8 mouse cellular contexts compared by ENCODE assay signal in the genomic region with DNA sequence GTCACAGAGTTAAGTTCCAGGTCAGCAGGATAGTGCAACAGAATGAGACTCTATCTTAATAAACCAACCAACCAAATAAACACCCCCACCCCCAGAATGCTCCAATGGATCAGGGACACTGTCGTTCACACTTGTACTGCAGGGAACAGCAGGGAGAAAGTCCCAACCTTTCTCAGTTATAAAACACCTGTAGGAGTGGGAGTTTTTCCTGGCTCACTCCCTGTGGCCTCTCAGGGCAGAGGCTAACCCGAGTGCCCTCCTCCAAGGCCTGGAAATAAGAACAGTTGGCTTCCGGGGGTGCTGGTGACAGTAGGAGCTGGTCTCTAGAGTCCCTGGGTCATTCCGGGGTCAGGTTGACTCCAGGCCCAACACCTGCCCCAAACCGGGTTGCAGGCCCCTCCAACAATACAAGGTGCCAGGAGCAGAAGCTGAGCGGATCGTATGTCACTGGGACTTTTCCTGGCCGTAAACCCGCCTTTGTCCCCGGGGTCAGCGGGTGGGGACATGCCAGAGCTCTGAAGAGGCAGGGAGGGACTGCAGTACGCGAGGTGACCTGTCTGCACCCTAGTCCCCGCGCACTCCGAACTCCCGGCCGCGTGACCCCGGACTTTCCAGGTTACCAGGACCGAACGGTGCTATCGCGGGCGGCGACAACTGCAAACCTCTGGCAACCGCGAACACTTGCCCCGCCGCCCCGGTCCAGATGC. TPM values are rescaled to one million over a fixed set of nuclear protein-coding genes. Genes with fewer than 3 reads are reported as not detected.
DNase-seq lines count a peak whose midpoint lies in the region; ATAC-seq and TF ChIP-seq lines count a peak whose summit lies in the region.

No protein-coding gene starts in this region.

- TF ChIP-seq CTCF in heart, postnatal 0 days (IDR thresholded peaks at IDR 0.05; ENCODE audit: low read depth): no peak
- no peak for TF ChIP-seq CTCF in liver, embryonic 14.5 days (IDR thresholded peaks at IDR 0.05; ENCODE audit: low read depth)

- H3K36me3 ChIP-seq in heart, embryonic 12.5 days: peaks cover 31% of the 10 kb centered on the region
- peaks cover 9% of the 10 kb centered on the region; the same call in 1 of the 2 replicates for H3K36me3 ChIP-seq in ES-E14 (ENCODE audit: control insufficient read depth, insufficient read depth, low read length, poor library complexity, severe bottlenecking)
- H3K36me3 ChIP-seq in heart, postnatal 0 days (replicated peaks; ENCODE audit: control insufficient read depth, insufficient read depth, low read length): peaks cover 34% of the 10 kb centered on the region
- H3K36me3 ChIP-seq in liver, embryonic 14.5 days (replicated peaks; ENCODE audit: control insufficient read depth, insufficient read depth, low read depth): no peaks in the 10 kb centered on the region; the same call in 1 of the 2 replicates
- peaks cover 27% of the 10 kb centered on the region for H3K36me3 ChIP-seq in stomach, embryonic 14.5 days (ENCODE audit: control insufficient read depth, insufficient read depth, low read length)

- WGBS in heart, embryonic 12.5 days: under 1% methylated on average over 31 of the region's 31 CpGs
- WGBS in heart, postnatal 0 days: under 1% methylated on average over 31 of the region's 31 CpGs
- 2% methylated on average over 31 of the region's 31 CpGs for WGBS in liver, embryonic 14.5 days (ENCODE audit: insufficient replicate concordance)
- WGBS in stomach, embryonic 14.5 days: under 1% methylated on average over 31 of the region's 31 CpGs

- H3K27ac ChIP-seq in heart, embryonic 12.5 days (ENCODE audit: poor library complexity, severe bottlenecking): peak overlapping the region; percentile 86
- no peak overlapping the region for H3K27ac ChIP-seq in ES-E14 (ENCODE audit: insufficient read depth, low read depth, low read length, poor library complexity, severe bottlenecking)
- peak overlapping the region; percentile 88 for H3K27ac ChIP-seq in heart, postnatal 0 days (ENCODE audit: low read depth)
- H3K27ac ChIP-seq in liver, embryonic 14.5 days: peak overlapping the region; percentile 74
- H3K27ac ChIP-seq in stomach, embryonic 14.5 days (ENCODE audit: low read length): peak overlapping the region; percentile 67

- H3K4me3 ChIP-seq in heart, embryonic 12.5 days: peak overlapping the region; percentile 77
- H3K4me3 ChIP-seq in ES-E14 (ENCODE audit: insufficient read depth in 1 of 2, low read depth in 1 of 2, low read length in 2 of 2, poor library complexity in 1 of 2, severe bottlenecking in 1 of 2): peak overlapping the region; percentile 87 to 93
- peak overlapping the region; percentile 74 for H3K4me3 ChIP-seq in heart, postnatal 0 days (ENCODE audit: low read depth, low read length)
- peak overlapping the region; percentile 82 to 84 for H3K4me3 ChIP-seq in liver, embryonic 14.5 days (ENCODE audit: insufficient read depth in 1 of 2, low read depth in 2 of 2, low read length in 2 of 2)
- H3K4me3 ChIP-seq in stomach, embryonic 14.5 days (ENCODE audit: low read depth, low read length): peak overlapping the region; percentile 78

- no peak for TF ChIP-seq EP300 in heart, postnatal 0 days (IDR thresholded peaks at IDR 0.05; ENCODE audit: low read depth)
- no peak for TF ChIP-seq EP300 in liver, embryonic 14.5 days (IDR thresholded peaks at IDR 0.05; ENCODE audit: low read depth)

- no peak for DNase-seq in heart, adult 8-10 months (ENCODE audit: low spot score)
- DNase-seq in ES-E14 (ENCODE audit: low read depth, low spot score): no peak
- DNase-seq in heart, postnatal 0 days (ENCODE audit: low spot score): peak; percentile 45
- no peak for DNase-seq in liver, embryonic 14.5 days (ENCODE audit: low read depth in 3 of 3, low spot score in 3 of 3)
- no peak for DNase-seq in layer of hippocampus, adult 9-10 months (ENCODE audit: low spot score)
- no peak for DNase-seq in testis, postnatal 14 days (ENCODE audit: low spot score)

- peak overlapping the region; percentile 84 for H3K4me2 ChIP-seq in heart, embryonic 12.5 days
- H3K4me2 ChIP-seq in heart, postnatal 0 days (ENCODE audit: low read depth, low read length): peak overlapping the region; percentile 73
- H3K4me2 ChIP-seq in liver, embryonic 14.5 days (ENCODE audit: low read depth): peak overlapping the region; percentile 97
- H3K4me2 ChIP-seq in stomach, embryonic 14.5 days (replicated peaks; ENCODE audit: low read depth, low read length): peak overlapping the region; percentile 92

- in situ Hi-C loops in ES-E14 (cut with MboI; ENCODE audit: low sequenced_read_pairs in 2 of 2, unreplicated experiment in 2 of 2): no loop called here

- peaks cover 24% of the 10 kb centered on the region for H3K4me1 ChIP-seq in heart, embryonic 12.5 days (replicated peaks)
- H3K4me1 ChIP-seq in ES-E14 (ENCODE audit: control insufficient read depth in 2 of 2, insufficient read depth in 2 of 2, low read length in 2 of 2, poor library complexity in 1 of 2): peaks cover 5 to 12% of the 10 kb centered on the region in 2 experiments; a peak in 3 of 4 replicates
- H3K4me1 ChIP-seq in heart, postnatal 0 days (ENCODE audit: control insufficient read depth, insufficient read depth): peaks cover 17% of the 10 kb centered on the region; the same call in 1 of the 2 replicates
- peaks cover 11 to 24% of the 10 kb centered on the region in 2 experiments for H3K4me1 ChIP-seq in liver, embryonic 14.5 days (replicated peaks; ENCODE audit: control insufficient read depth in 2 of 2, insufficient read depth in 2 of 2, low read length in 1 of 2)
- peaks cover 18% of the 10 kb centered on the region for H3K4me1 ChIP-seq in stomach, embryonic 14.5 days (ENCODE audit: control insufficient read depth, insufficient read depth, low read length)

- peak overlapping the region; percentile 87 for H3K9ac ChIP-seq in heart, embryonic 12.5 days
- H3K9ac ChIP-seq in ES-E14 (ENCODE audit: insufficient read depth, low read depth, low read length, poor library complexity, severe bottlenecking): peak overlapping the region; percentile 72
- H3K9ac ChIP-seq in heart, postnatal 0 days (replicated peaks; ENCODE audit: low read depth, low read length): peak overlapping the region; percentile 71
- H3K9ac ChIP-seq in liver, embryonic 14.5 days (replicated peaks): peak overlapping the region; percentile 89
- H3K9ac ChIP-seq in stomach, embryonic 14.5 days (replicated peaks; ENCODE audit: low read depth, low read length): peak overlapping the region; percentile 78

- peak; percentile 73 for ATAC-seq in heart, embryonic 12.5 days (ENCODE audit: insufficient number of reproducible peaks, low FRiP score)
- ATAC-seq in heart, postnatal 0 days (ENCODE audit: insufficient read depth, low read depth): peak; percentile 43
- peak; percentile 69 for ATAC-seq in liver, embryonic 14.5 days (ENCODE audit: insufficient read depth)
- ATAC-seq in stomach, embryonic 14.5 days (ENCODE audit: insufficient number of reproducible peaks, insufficient read depth, low FRiP score, low read depth): no peak; the same call in 1 of the 2 replicates

- H3K9me3 ChIP-seq in heart, embryonic 12.5 days (replicated peaks): no peaks in the 10 kb centered on the region
- H3K9me3 ChIP-seq in ES-E14 (ENCODE audit: control insufficient read depth, insufficient read depth, low read depth, low read length): no peaks in the 10 kb centered on the region
- H3K9me3 ChIP-seq in heart, postnatal 0 days (replicated peaks; ENCODE audit: control insufficient read depth, low read length): no peaks in the 10 kb centered on the region
- no peaks in the 10 kb centered on the region for H3K9me3 ChIP-seq in liver, embryonic 14.5 days (ENCODE audit: control insufficient read depth, low read length)
- no peaks in the 10 kb centered on the region for H3K9me3 ChIP-seq in stomach, embryonic 14.5 days (ENCODE audit: control insufficient read depth, low read depth, low read length)

- no peaks in the 10 kb centered on the region for H3K27me3 ChIP-seq in heart, embryonic 12.5 days (replicated peaks)
- no peaks in the 10 kb centered on the region for H3K27me3 ChIP-seq in heart, postnatal 0 days (ENCODE audit: control insufficient read depth, insufficient read depth, low read length)
- no peaks in the 10 kb centered on the region for H3K27me3 ChIP-seq in liver, embryonic 14.5 days (ENCODE audit: control insufficient read depth, insufficient read depth, low read length)
- H3K27me3 ChIP-seq in stomach, embryonic 14.5 days (ENCODE audit: control insufficient read depth, insufficient read depth, low read length): no peaks in the 10 kb centered on the region

RNA-seq across cellular contexts. Expression of a gene that starts 1.1 kb away (rescaled TPM):
- polyA plus RNA-seq in heart, embryonic 12.5 days (2016; fragmentation: Nextera tagmentation; extraction: Ambion mirVana): 32.1 and 35.6 TPM in 2 replicates
- total RNA-seq in heart, adult 8-10 months (2022): 10 to 100 TPM; 40.0 to 57.7 (median 44.4) TPM
- total RNA-seq in ES-E14 (2012; rRNA removed): 15.5 and 21.4 TPM in 2 replicates
- 18.0 and 36.3 TPM in 2 replicates for total RNA-seq in heart, postnatal 0 days (2014; rRNA removed; ENCODE audit: low replicate concordance)
- polyA plus RNA-seq in heart, postnatal 0 days (2015; fragmentation: Nextera tagmentation; extraction: Ambion mirVana): 26.9 and 29.1 TPM in 2 replicates
- polyA plus RNA-seq in liver, embryonic 14.5 days (2012; rRNA removed): 7.6 and 8.6 TPM in 2 replicates
- polyA plus RNA-seq in liver, embryonic 14.5 days (2014; fragmentation: Nextera tagmentation; extraction: Ambion mirVana): 19.8 and 23.5 TPM in 2 replicates
- polyA plus RNA-seq in stomach, embryonic 14.5 days (2014; fragmentation: Nextera tagmentation; extraction: Ambion mirVana): 67.7 and 70.8 TPM in 2 replicates

RNA-seq across cellular contexts. Expression of a gene that starts 14.0 kb away (rescaled TPM):
- polyA plus RNA-seq in heart, embryonic 12.5 days (2016; fragmentation: Nextera tagmentation; extraction: Ambion mirVana): 289 and 301 TPM in 2 replicates
- total RNA-seq in heart, adult 8-10 months (2022): 10 to 100 TPM; 57.9 to 67.1 (median 63.4) TPM
- total RNA-seq in ES-E14 (2012; rRNA removed): 171 and 204 TPM in 2 replicates
- 438 and 495 TPM in 2 replicates for total RNA-seq in heart, postnatal 0 days (2014; rRNA removed; ENCODE audit: low replicate concordance)
- 202 and 205 TPM in 2 replicates for polyA plus RNA-seq in heart, postnatal 0 days (2015; fragmentation: Nextera tagmentation; extraction: Ambion mirVana)
- polyA plus RNA-seq in liver, embryonic 14.5 days (2012; rRNA removed): 134 and 478 TPM in 2 replicates
- 160 and 176 TPM in 2 replicates for polyA plus RNA-seq in liver, embryonic 14.5 days (2014; fragmentation: Nextera tagmentation; extraction: Ambion mirVana)
- polyA plus RNA-seq in stomach, embryonic 14.5 days (2014; fragmentation: Nextera tagmentation; extraction: Ambion mirVana): 234 and 244 TPM in 2 replicates

RNA-seq across cellular contexts. Expression of a gene that starts 26.8 kb away (rescaled TPM):
- 1.0 and 1.1 TPM in 2 replicates for polyA plus RNA-seq in heart, embryonic 12.5 days (2016; fragmentation: Nextera tagmentation; extraction: Ambion mirVana)
- 1 to 10 TPM in 2 of 4 experiments, under 1 TPM in 2; 0.69 to 1.9 (median 1.2) TPM for total RNA-seq in heart, adult 8-10 months (2022)
- total RNA-seq in ES-E14 (2012; rRNA removed): 7.0 and 18.8 TPM in 2 replicates
- 0.15 and 5.4 TPM in 2 replicates for total RNA-seq in heart, postnatal 0 days (2014; rRNA removed; ENCODE audit: low replicate concordance)
- polyA plus RNA-seq in heart, postnatal 0 days (2015; fragmentation: Nextera tagmentation; extraction: Ambion mirVana): 1.4 and 1.7 TPM in 2 replicates
- 6.3 and 9.0 TPM in 2 replicates for polyA plus RNA-seq in liver, embryonic 14.5 days (2012; rRNA removed)
- polyA plus RNA-seq in liver, embryonic 14.5 days (2014; fragmentation: Nextera tagmentation; extraction: Ambion mirVana): 1.2 and 2.8 TPM in 2 replicates
- 0.17 and 0.24 TPM in 2 replicates for polyA plus RNA-seq in stomach, embryonic 14.5 days (2014; fragmentation: Nextera tagmentation; extraction: Ambion mirVana)

RNA-seq across cellular contexts. Expression of a gene that starts 39.7 kb away (rescaled TPM):
- polyA plus RNA-seq in heart, embryonic 12.5 days (2016; fragmentation: Nextera tagmentation; extraction: Ambion mirVana): 183 and 206 TPM in 2 replicates
- total RNA-seq in heart, adult 8-10 months (2022): 100 to 1,000 TPM in 3 of 4 experiments, 10 to 100 TPM in 1; 84.2 to 134 (median 114) TPM
- 60.1 TPM in 2 replicates for total RNA-seq in ES-E14 (2012; rRNA removed)
- 322 and 503 TPM in 2 replicates for total RNA-seq in heart, postnatal 0 days (2014; rRNA removed; ENCODE audit: low replicate concordance)
- 45.9 and 49.5 TPM in 2 replicates for polyA plus RNA-seq in heart, postnatal 0 days (2015; fragmentation: Nextera tagmentation; extraction: Ambion mirVana)
- 28.4 and 29.4 TPM in 2 replicates for polyA plus RNA-seq in liver, embryonic 14.5 days (2012; rRNA removed)
- polyA plus RNA-seq in liver, embryonic 14.5 days (2014; fragmentation: Nextera tagmentation; extraction: Ambion mirVana): 20.3 and 21.8 TPM in 2 replicates
- polyA plus RNA-seq in stomach, embryonic 14.5 days (2014; fragmentation: Nextera tagmentation; extraction: Ambion mirVana): 78.9 and 105 TPM in 2 replicates

RNA-seq across cellular contexts. Expression of a gene that starts 43.1 kb away (rescaled TPM):
- polyA plus RNA-seq in heart, embryonic 12.5 days (2016; fragmentation: Nextera tagmentation; extraction: Ambion mirVana): 0.65 and 0.71 TPM in 2 replicates
- 1 to 10 TPM; 1.4 to 2.3 (median 1.8) TPM for total RNA-seq in heart, adult 8-10 months (2022)
- total RNA-seq in ES-E14 (2012; rRNA removed): 0.13 TPM in 1 of 2 replicates, not detected in the other
- total RNA-seq in heart, postnatal 0 days (2014; rRNA removed; ENCODE audit: low replicate concordance): 1.5 and 2.2 TPM in 2 replicates
- 1.3 and 1.6 TPM in 2 replicates for polyA plus RNA-seq in heart, postnatal 0 days (2015; fragmentation: Nextera tagmentation; extraction: Ambion mirVana)
- polyA plus RNA-seq in liver, embryonic 14.5 days (2012; rRNA removed): 4.3 and 5.3 TPM in 2 replicates
- 4.7 TPM in 2 replicates for polyA plus RNA-seq in liver, embryonic 14.5 days (2014; fragmentation: Nextera tagmentation; extraction: Ambion mirVana)
- 1.9 and 2.9 TPM in 2 replicates for polyA plus RNA-seq in stomach, embryonic 14.5 days (2014; fragmentation: Nextera tagmentation; extraction: Ambion mirVana)
